Mouse (Mus musculus) liver, postnatal 0 days (tissue): ENCODE measurements around the gene Utp14a.

Source experiments
- CTCF ChIP-seq: sonication (generic); IDR thresholded peaks from 2 replicates; pipeline ENCODE4 v1.5.1; 2016; ENCODE audit warnings: antibody characterized with exemption, low read depth
- EP300 ChIP-seq: IDR thresholded peaks from 2 replicates; pipeline ENCODE4 v1.6.1; 2016; ENCODE audit warnings: antibody characterized with exemption, low read depth, mild to moderate bottlenecking

DNA sequence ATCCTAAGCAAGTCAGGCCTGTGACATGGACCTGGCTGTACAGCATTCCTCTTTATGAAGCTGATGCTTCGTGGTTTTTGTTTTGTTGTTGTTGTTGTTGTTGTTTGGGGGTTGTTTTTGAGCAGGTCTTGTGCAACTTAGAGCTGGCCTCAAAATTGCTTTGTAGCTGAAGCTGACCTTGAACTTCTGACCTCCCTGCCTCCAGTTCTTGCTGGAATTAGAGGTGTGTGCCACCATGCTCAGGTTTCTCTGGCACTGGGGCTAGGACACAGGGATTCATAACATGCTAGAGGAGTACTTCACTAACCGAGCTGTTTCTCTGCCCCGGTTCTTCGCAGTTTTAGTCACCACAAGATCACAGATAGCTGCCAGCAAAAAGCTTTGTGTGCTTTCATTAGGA is 48.7 kb downstream of the Utp14a start:
- no peak for TF ChIP-seq CTCF
- TF ChIP-seq EP300: no peak
